Mouse (Mus musculus): ENCODE measurements around the gene Dok1. TPM values are rescaled to one million over a fixed set of nuclear protein-coding genes. Genes with fewer than 3 reads are reported as not detected.

The Dok1 gene
- total RNA-seq, 2 experiments from 2014 or later = 25.0 to 46.1 TPM

GRCm38 (mm10) chr6:83053136-83053960 is 20.1 kb upstream of the Dok1 start:
- ATAC-seq (replicated peaks; ENCODE audit: low FRiP score, low TSS enrichment, poor library complexity, severe bottlenecking) = peak; percentile 25

- no peak for ATAC-seq (replicated peaks; ENCODE audit: low FRiP score, low TSS enrichment, poor library complexity, severe bottlenecking)
Observed at GRCm38 (mm10) chr6:83049367-83049766, 16.1 kb upstream of the Dok1 start.

GRCm38 (mm10) chr6:83044742-83045141 is 11.5 kb upstream of the Dok1 start:
- no peak for ATAC-seq (replicated peaks; ENCODE audit: low FRiP score, low TSS enrichment, poor library complexity, severe bottlenecking)

GRCm38 (mm10) chr6:83043993-83044392 is 10.7 kb upstream of the Dok1 start:
- no peak for ATAC-seq (replicated peaks; ENCODE audit: low FRiP score, low TSS enrichment, poor library complexity, severe bottlenecking)

- no peak for ATAC-seq (replicated peaks; ENCODE audit: low FRiP score, low TSS enrichment, poor library complexity, severe bottlenecking)
Observed at GRCm38 (mm10) chr6:83043561-83043960, 10.3 kb upstream of the Dok1 start.

GRCm38 (mm10) chr6:83040601-83041000 is 7.3 kb upstream of the Dok1 start:
- no peak for ATAC-seq (replicated peaks; ENCODE audit: low FRiP score, low TSS enrichment, poor library complexity, severe bottlenecking)

GRCm38 (mm10) chr6:83038496-83039012 is 5.3 kb upstream of the Dok1 start:
- ATAC-seq (replicated peaks; ENCODE audit: low FRiP score, low TSS enrichment, poor library complexity, severe bottlenecking) = peak; percentile 89

- no peak for ATAC-seq (replicated peaks; ENCODE audit: low FRiP score, low TSS enrichment, poor library complexity, severe bottlenecking)
Observed at GRCm38 (mm10) chr6:83037188-83037587, 3.9 kb upstream of the Dok1 start.

- ATAC-seq (replicated peaks; ENCODE audit: low FRiP score, low TSS enrichment, poor library complexity, severe bottlenecking) = no peak
Observed at GRCm38 (mm10) chr6:83034463-83035055, 1.3 kb upstream of the Dok1 start.

- ATAC-seq (replicated peaks; ENCODE audit: low FRiP score, low TSS enrichment, poor library complexity, severe bottlenecking) = peak; percentile 68
Observed at GRCm38 (mm10) chr6:83032769-83033191, 491 bp downstream of the Dok1 start.

GRCm38 (mm10) chr6:83031921-83032590 is 1.2 kb downstream of the Dok1 start:
- no peak for ATAC-seq (replicated peaks; ENCODE audit: low FRiP score, low TSS enrichment, poor library complexity, severe bottlenecking)

- ATAC-seq (replicated peaks; ENCODE audit: low FRiP score, low TSS enrichment, poor library complexity, severe bottlenecking) = no peak
Observed at GRCm38 (mm10) chr6:83031111-83031510, 2.2 kb downstream of the Dok1 start.

GRCm38 (mm10) chr6:83029777-83030176 is 3.5 kb downstream of the Dok1 start:
- ATAC-seq (replicated peaks; ENCODE audit: low FRiP score, low TSS enrichment, poor library complexity, severe bottlenecking) = no peak

GRCm38 (mm10) chr6:83027706-83028105 is 5.6 kb downstream of the Dok1 start:
- no peak for ATAC-seq (replicated peaks; ENCODE audit: low FRiP score, low TSS enrichment, poor library complexity, severe bottlenecking)

GRCm38 (mm10) chr6:83027293-83027692 is 6.0 kb downstream of the Dok1 start:
- no peak for ATAC-seq (replicated peaks; ENCODE audit: low FRiP score, low TSS enrichment, poor library complexity, severe bottlenecking)

GRCm38 (mm10) chr6:83025221-83025620 is 8.1 kb downstream of the Dok1 start:
- ATAC-seq (replicated peaks; ENCODE audit: low FRiP score, low TSS enrichment, poor library complexity, severe bottlenecking) = no peak

GRCm38 (mm10) chr6:83024421-83024820 is 8.8 kb downstream of the Dok1 start:
- ATAC-seq (replicated peaks; ENCODE audit: low FRiP score, low TSS enrichment, poor library complexity, severe bottlenecking) = no peak

GRCm38 (mm10) chr6:83023786-83024185 is 9.5 kb downstream of the Dok1 start:
- no peak for ATAC-seq (replicated peaks; ENCODE audit: low FRiP score, low TSS enrichment, poor library complexity, severe bottlenecking)

- no peak for ATAC-seq (replicated peaks; ENCODE audit: low FRiP score, low TSS enrichment, poor library complexity, severe bottlenecking)
Observed at GRCm38 (mm10) chr6:83023008-83023407, 10.3 kb downstream of the Dok1 start.
